Mouse (Mus musculus): ENCODE results near the gene Scd4.
"Not testable (repeated sequence)": the region's sequence is repeated elsewhere in the genome, so short reads cannot be mapped to it uniquely, and the experiment has no call there.

Scd4 gene

DNA sequence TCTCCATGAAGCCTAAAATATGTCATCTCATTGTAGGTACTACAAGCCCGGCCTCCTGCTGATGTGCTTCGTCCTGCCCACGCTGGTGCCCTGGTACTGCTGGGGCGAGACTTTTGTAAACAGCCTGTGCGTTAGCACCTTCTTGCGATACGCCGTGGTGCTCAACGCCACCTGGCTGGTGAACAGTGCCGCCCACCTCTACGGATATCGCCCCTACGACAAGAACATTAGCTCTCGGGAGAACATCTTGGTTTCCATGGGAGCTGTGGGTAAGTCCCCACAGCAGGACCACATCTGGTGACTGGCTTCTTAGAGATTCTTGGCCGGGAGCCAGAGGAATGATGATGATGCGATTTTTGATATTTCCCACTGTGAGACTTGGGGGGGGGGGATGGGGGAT, 31.7 kb upstream of the Scd4 start:
- DNase-seq (ENCODE audit: low spot score): no peak

DNA sequence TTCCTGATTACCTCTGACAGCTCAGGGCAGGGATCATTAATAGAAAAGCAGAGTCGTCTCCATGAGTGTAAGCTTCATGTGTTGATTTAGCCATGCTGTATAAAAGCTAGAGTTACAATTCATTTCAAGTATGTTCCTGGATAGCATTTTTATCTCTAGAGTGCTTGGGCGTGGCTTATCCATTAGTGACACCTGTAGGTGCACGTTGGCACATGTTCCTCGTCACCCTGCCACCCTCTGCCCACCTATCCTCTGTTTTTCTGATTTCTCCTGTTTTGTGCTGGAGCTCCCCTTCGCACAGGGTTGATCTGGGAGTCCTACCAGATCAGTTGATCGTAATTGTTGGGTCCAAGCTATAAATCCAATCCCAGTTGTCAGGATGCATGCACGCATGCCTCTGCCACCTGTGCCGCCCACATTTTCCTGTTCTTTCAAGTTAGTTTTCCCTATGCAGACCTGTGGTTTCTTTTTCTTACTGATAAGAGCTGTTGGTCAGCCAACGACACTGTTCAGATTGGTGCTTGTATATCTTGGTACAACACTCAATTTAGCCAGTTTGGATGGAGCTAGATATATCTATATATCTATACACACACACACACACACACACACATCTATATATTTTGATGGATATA, 31.1 kb upstream of the Scd4 start:
- no peak for DNase-seq (ENCODE audit: low spot score)

DNA sequence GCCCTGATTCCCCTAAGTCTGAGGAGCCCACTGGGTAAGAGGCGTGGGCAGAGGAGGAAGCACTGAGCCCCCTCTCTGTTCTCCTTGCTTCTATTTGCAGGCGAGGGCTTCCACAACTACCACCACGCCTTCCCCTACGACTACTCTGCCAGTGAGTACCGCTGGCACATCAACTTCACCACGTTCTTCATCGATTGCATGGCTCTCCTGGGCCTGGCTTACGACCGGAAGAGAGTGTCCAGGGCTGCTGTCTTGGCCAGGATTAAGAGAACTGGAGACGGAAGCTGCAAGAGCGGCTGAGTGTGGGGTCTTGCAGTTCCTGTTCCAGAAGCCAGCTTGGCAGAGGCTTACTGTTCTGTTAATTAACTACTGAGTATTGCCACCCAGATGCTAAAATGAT, 30.0 kb upstream of the Scd4 start:
- no peak for DNase-seq (ENCODE audit: low spot score)

DNA sequence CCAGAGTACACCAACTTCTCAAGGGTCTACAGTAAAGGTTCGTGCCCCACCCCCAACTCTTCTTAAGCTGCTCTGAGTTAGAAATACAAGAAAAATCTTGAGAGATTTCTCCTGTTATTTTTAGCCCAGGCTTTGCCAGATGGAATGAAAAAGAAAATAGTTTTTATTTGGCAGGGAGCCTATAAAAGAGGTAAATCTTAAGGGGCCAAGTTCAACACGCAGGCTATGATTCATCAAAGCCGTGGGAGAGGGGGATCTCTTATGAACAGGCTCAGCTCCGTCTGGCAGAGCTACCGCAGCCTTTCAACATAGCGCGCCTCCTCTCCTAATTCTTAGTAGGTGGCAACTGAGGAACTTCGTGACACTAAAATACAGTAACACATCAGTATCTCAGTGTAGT, 29.4 kb upstream of the Scd4 start:
- DNase-seq (ENCODE audit: low spot score): no peak

DNA sequence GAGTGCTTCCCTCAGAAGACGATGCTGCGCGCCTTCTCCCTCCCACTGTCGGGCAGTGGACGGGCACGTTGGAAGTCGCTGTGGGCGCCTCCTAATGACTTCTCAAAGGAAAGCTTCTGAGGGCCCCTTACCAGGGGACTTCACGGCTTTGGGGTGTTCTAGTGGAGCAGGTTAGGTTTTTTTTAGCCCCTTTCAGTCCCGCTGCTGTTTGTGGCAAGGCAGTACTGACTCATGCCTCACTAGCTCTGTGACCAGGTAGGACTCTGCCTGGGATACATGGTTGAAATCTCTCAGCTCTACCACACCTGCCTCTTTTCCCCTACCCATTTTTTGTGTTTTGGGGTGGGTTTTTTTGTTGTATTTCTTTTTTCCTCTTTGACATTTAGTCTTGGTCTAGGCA, 28.5 kb upstream of the Scd4 start:
- DNase-seq (ENCODE audit: low spot score): no peak

DNA sequence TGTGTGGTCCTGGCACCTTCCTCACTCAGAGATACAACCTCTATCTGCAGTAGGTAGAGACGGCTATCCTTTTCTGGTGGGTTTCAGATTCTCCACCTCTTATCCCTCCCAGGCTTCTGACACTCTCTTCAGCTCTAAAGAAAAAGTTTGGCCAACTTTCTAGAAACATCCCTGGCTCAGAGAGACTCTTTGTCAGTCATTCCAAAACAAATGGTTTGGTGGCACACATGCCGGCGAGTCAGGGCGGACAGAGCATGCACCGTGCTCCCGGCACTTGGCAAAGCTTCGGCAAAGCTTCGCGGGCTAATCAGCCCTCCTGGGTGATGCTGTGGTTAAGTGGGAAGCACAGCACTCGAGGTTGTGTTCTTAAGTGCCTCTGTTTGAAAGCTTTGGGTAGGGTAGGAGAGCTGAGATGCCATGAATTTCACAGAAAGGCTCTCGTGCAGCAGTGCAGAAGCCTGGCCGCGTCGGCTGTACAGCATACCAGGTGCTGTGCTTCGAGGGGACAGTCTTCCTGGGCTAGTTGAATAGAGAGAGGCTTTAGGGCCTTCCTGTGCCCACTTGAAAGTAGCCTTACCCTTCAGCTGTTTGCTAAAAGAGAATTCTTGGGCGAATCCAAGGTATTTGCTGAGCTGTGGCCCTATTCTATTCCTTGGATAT, 27.9 kb upstream of the Scd4 start:
- no peak for DNase-seq (ENCODE audit: low spot score)

DNA sequence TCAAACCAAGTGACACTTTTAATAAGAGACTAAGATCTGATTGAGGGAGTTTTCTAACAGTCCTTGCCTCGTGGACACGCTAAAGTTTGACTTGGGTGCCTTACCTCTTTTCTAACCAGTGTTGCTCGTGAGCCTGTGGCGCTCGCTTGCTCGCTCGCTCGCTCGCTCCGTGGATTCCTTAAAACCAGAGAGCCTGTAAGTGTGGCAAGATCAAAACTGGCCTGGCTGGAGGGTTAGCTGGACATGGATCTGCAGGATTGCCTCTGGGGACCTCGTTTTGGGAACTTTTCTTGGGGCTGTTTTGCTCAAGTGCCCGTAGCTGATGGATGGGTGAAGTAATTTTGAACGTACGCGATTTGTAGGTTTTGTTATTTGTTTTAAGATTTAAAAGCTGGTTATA, 27.2 kb upstream of the Scd4 start:
- DNase-seq (ENCODE audit: low spot score): no peak

DNA sequence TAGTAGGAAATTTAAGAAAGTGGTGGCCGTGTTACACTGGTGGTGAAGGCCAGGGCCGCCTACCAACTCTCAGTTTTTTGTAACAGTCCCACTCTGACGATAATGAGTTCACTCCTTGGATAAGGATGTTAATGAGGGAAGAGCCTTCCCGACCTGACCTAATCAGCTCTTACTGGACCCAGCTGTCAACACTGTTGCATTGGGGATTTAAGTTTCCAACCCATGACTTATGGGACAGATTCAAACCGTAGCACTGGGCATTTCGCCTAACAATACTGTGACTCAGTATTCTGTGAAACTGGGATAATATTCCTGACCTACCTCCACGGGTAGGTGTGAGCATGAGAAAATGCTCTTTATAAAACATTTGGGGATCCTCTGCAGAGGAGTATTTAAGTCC, 26.7 kb upstream of the Scd4 start:
- no peak for DNase-seq (ENCODE audit: low spot score)

DNA sequence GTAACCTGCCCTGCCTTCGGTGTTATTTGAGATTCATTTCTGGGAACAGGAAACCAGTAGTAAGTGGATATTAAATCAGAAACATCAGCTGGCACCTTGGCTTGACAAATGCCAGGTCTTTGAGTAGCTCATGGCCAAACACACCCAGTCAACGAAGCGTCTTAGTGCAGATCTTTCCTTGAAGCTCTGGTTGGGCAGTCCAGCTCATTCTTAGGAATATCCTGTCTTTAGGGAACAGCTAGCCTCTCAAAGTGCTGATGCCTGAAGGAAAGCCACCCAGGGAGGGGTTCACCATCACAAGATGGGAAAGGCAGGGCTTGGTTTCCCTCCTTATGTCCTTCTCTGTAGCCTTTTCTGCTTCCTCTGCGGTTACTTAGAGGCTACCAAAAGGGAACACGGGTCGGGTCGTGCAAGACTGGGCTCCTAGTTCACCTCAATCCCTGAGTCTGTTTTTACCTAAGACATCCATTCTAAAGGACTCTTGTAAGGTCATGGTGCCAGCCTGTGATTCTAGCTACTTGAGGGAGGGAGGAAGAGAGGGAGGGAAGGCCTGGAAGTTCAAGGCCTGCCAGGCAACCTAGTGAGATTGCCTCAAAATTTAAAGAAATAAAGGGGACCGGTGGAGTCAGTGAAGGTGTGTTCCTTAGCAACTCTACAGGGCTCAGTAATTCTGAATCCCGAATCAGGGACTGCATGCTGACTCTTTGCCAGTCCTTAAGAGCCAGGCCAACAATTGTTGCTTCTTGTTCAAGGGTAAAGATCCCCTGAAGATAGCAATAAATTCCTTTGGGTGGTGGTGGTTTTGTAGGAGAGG, 25.6 kb upstream of the Scd4 start:
- DNase-seq (ENCODE audit: low spot score): no peak

DNA sequence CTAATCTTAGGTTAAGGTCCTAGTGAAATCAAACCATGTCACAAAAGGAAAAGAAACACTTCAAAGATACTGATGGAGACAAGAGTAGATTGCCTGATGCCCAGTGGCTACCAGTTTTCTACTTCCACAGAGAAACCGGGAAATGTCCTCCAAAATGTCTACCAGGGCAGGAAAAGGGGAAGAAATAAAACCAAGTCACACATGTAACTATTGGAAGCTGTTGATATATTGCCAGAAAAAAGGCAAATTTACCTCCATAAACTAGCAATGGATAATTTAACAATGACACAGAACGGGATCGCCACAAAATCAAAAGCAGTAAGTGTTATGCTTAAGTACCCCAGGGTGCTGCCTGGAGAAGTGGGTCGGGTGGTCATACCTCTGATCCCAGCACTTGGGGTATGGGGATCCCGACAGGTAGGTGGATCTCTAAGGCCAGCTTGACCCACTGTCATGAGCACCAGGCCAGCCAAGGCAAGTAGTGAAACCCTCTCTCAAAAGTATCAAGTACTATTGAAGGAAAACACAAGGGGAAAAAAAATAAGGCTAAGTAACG, 24.9 kb upstream of the Scd4 start:
- DNase-seq (ENCODE audit: low spot score): no peak

DNA sequence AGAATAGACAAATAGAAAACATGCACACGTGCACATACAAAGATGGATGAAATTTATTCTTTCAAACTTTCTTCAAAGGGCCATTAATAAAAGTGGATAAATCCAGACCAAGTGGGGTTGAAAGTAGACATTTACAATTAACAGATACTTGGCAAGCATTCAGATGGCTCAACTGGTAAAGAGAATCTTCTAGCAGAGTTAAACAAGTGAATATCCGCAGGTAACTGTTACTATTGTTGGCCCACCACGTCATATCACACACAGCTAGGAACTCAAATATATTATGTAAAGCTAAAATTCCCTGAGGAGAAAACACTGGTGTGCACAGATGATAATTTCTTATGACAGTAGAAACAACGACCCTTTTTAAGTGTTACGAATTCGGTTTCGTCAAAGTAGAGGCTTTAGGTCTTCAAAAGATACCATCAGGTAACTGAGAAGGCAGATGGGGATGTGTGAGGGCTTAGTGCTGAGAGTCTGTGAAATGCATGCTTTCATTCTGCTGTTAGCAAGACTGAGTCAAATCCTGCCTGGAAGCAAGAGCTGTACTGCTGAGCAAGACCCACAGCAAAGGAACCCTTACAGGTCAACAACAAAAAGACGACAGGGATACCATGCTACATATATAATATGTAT, 24.2 kb upstream of the Scd4 start:
- no peak for DNase-seq (ENCODE audit: low spot score)

DNA sequence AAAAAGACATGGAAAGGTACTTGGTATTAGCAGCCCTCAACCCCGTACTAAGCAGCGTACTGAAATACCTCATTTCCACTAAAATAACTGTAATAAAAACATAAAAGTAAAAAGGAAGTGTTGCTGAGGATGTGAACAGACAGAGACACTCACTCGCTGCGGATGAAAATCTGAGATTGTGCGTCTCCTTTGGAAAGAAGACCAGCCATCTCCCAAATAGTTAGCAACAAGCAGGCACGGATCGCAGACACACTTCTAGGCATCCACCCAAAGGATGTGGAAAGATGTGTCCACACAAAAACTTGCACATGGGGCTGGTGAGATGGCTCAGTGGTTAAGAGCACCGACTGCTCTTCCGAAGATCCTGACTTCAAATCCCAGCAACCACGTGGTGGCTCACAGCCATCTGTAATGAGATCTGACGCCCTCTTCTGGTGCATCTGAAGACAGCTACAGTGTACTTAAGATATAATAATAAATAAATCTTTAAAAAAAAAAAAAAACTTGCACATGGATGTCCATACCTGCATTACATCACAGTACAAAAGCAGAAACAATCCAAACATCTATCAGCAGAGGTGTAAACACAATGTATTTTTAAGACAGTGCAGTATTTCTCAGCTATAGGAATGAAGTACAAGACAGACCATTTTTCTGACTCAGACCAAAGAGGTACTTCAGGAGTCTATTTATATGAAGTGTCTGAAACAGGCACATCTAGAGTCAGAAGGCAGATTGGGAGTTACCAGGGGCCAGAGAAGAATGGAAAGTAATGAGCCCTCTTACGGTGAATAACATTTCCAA, 23.3 kb upstream of the Scd4 start:
- DNase-seq (ENCODE audit: low spot score): no peak

DNA sequence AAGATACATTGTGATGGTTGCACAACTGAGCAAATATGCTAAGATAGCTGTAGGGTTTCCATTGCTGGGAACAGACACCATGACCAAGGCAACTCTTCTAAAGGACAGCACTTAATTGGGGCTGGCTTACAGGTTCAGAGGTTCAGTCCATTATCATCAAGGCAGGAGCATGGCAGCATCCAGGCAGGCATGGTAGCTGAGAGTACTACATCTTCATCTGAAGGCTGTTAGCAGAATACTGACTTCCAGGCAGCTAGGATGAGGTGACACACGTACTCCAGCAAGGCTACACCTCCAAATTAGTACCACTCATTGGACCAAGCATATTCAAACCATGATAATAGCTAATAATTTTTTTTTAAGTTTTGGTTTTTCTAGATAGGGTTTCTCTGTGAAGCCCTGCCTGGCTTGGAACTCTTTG, 22.7 kb upstream of the Scd4 start:
- DNase-seq (ENCODE audit: low spot score): not testable (repeated sequence)

DNA sequence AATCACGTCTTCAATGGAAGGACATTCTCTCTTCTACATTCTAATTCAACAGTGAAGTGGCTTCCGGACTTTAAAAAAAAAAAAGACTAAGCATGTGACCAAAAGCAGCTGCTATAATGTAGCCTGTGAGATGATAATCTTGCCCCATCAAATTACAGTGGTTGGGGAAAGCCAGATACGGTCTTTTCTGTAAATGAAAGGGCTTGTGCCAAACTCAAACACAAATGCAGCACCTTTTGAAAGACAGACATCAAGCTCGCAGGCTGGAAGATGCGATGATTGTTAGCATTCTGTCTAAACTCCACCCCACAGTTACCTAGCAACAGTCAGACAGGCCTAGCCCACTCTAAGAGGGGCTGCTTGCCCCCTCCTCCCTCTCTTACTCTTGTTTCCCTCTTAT, 22.1 kb upstream of the Scd4 start:
- DNase-seq (ENCODE audit: low spot score): no peak

DNA sequence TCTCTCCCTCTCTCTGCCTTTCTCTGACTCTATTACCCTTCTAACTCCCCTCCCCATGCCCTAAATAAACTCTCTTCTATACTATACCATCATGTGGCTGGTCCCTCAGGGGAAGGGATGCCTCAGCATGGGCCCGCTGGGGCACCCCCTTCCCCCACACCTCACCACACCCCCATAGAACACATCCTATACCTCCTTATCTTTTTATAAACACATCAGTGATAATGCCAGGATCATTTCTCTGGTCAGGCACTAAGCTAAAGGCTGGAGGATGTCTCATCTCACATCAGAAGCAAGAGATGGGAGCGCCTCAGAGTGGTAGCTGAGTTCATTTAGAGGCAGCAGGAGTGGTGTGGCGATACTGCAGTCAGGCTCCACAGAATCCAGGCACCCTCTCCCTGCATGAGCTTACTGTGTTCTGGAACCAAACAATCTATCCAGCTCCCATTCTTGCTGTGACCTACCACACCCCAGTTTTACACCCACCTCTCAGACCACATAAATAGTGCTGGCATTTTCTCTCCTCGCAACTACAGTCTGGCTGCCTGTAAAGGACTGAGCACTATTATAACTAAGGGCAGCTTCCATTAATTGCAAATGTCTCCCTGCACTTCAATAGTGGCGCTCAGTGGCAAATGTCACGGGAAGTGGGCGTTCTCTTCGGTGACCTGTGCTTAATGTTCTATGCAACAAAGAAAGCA, 21.4 kb upstream of the Scd4 start:
- no peak for DNase-seq (ENCODE audit: low spot score)

DNA sequence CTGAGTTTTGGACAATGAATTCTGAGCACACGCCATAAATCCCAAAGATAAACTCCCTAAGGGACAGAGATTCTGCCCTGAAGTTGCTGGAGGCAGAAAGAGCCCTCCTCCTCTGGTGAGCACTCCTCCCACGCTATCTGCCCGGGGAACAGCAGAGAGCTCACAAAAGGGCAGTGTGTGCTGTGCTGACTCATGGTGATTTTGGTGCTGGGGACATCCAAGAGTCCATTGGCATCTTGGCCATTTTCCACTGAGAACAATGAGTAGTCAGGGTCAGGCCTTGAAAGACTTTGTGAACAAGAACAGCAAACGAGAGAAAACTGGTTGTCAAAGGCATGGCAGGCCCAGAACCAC, 20.9 kb upstream of the Scd4 start:
- DNase-seq (ENCODE audit: low spot score): peak; percentile 77

DNA sequence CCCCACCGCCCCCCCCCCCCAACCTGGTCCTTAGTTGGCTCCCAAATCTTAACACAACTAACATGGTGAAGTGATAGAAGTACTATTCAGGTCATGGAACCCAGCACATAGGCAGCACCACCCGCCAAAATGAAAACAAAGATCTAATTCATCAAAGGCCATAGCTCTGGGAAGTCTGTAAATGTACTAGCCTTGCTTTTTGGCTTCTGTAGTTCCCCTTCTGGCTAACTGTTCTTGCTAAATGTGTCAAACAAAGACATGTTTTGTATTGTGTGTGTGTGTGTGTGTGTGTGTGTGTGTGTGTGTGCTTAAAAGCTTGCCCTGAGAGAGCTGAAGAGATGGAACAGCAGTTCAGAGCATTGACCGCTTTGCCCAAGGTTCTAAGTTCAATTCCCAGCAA, 19.8 kb upstream of the Scd4 start:
- DNase-seq (ENCODE audit: low spot score): no peak

DNA sequence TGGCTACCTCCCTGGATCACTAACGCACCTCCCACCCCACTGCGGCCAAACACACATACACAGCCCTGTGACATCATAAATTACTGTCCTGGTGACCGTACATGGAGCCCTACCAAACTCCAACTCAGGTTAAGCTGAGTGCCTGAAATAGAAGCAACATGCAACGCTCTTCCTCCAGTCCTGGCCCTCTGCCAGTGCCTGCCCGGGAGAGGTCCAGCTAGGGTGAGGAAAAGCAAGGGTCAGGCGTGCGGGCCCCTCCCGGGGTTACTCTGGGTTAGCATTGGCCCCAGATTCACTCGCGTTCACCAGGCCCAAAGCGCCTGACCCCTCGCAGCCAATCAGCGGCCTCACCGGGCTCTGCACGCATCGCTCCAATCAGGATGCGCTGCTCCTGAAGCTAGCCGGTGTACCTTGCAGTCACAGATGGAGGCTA, 18.5 kb upstream of the Scd4 start:
- DNase-seq (ENCODE audit: low spot score): peak; percentile 86

DNA sequence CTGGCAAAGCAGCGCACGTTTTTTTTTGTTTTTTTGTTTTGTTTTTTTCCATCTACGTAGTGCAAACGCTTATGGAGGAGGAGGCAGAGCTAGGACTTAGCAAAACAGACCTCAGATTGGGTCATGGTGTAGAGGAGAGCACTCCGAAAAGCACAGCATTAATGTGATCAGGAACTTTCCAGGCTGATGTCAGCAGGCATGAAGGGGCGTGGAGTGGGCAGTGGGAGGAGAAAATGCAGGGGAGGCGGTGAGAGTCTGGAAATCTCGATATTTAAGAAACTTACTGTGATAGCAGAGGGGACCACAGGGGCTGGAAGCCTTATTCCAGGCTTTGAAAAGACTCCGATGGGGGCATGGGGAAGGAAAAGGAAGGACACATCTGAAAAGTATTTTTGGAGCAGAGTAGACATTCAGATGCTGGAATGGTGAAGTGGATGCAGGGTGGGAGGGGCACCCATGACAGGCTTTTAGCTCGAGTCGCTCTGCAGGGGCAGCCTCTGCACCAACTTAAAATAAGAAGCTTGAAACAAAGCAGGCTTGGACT, 17.9 kb upstream of the Scd4 start:
- no peak for DNase-seq (ENCODE audit: low spot score)

DNA sequence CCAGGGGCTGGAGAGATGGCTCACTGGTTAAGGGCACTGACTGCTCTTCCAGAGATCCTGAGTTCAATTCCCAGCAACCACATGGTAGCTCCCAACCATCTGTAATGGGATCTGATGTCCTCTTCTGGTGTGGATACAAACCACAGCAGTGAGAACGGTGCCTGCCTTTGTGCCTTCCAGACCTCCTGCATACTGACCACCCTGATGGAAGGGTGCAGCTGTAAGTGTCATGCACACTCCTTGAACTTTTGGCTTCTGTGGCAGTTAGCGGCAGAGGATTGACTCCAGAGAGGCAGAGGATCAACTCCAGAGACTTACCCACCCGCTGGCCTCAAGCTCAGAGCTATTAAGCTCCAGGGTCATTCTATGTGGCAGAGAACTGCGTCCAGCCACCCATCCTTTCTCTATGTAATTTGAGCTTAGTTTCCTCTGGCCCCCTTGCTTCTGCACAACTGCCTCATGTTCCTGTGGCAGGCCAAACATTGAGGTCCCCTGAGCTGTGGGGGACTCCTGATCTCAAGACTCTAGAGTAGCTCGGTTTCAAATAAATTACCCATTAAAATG, 16.1 kb upstream of the Scd4 start:
- DNase-seq (ENCODE audit: low spot score): no peak

DNA sequence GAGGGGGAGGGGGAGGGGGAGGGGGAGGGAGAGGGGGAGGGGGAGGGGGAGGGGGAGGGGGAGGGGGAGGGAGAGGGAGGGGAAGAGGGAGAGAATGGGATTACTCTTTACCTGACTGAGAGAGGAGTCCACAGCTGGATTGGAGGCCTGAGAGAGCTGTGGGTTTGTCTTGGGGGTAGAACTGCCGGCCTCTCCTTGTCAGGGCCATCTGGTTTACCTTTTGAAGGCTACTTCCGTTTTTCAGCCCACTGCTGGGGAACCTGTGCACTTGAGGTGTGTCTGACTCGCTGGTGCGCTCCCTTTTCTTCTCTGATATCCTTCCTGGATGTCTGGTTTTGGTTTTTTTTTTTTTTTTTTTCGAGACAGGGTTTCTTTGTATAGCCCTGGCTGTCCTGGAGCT, 15.5 kb upstream of the Scd4 start:
- no peak for DNase-seq (ENCODE audit: low spot score)

Measured in layer of hippocampus, adult 11-12 months (tissue).